Mouse (Mus musculus): ENCODE data around the gene Hsd17b12. TPM values are rescaled to one million over a fixed set of nuclear protein-coding genes. Genes with fewer than 3 reads are reported as not detected.
A peak's percentile ranks its signal among the peaks of the same experiment; 100 is the strongest.

Hsd17b12 gene
- total RNA-seq, 2 experiments from 2014 or later, result 64.8 to 70.2 TPM

DNA sequence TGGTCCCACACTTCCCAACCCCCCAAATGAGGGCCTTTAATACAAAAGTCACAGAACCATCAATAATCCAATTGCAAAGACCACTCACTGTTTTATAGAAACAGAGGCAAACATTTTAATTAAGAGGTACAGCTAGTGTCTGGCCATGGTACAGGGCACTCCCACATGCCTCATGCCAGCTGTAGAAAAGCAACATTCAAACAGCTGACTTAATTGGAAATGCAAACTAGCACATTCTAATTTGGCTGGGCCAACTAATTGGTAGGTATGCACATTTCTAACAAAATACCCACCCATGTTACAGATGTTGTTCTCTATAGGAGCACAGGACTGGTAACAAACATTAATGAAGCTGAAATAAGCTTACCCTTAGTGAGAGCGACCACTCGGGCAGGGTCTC is 54.0 kb downstream of the Hsd17b12 start:
- peak in 1 of 2 experiments; percentile 6 for DNase-seq (ENCODE audit: low spot score in 2 of 2)

DNA sequence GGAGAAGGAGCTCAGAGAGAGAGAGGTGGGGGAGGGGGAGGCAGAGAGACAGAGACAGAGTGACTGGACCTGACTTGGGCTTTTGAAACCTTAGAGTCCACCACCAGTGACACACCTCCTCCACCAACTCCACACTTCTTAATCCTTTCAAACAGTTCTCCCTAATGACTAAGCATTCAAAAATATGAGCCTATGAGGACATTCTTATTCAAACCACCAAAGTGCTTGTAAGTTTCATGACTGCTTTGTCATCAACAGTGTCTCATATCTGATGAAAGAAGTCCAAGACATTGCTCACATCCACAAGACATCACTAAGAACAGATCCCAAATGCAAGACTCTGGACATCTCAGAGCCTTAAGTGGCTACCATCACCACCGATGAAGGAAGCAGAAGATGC is 67.9 kb downstream of the Hsd17b12 start:
- no peak for DNase-seq (ENCODE audit: low spot score in 2 of 2)

DNA sequence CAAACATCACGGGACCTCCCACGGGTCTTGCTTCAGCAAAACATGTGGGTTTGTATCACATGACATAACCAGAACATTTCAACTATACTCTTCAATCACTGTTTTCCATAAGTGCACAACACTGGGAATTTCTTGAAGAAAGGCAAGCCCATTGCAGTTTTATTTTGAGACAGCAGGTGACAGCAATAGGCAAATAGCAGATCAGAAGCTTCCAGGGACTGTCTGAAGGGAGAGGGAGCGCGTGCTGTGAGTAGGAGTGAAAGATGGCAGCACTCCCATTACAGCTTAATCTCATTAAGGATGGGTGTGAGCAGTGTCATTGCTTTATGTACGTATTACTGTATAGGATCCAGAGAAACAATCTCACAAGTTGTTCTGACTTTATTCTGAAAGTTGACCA is 88.3 kb downstream of the Hsd17b12 start:
- DNase-seq (ENCODE audit: low spot score in 2 of 2), result peak in 1 of 2 experiments; percentile 37

DNA sequence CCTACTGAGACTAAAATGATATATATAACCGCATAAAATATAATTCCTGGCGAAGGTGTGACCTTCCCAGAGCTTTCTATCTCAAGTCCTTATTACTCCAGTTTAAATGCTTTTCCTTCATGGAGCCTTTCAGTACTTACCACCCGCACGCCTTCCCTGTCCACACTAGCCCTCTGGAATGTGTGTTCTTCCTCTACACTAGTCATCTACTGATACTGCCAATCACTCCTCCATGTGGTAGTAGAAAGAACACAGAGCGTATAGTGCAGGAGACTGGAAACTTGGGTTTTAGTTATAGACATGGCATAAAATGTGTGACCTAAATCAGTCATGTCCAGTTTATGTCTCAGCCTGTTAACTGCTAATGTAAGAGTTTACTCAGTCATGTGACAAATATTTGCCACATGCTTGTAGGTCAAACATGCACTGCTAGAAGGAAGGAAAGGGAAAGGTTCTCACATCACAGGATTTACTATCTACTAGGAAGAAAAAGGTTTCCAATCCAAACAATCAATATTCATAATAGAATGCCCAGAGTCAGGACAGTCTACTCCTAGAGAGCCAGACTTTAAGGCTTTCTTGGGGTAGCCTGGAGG is 91.1 kb downstream of the Hsd17b12 start:
- DNase-seq (ENCODE audit: low spot score in 2 of 2), result no peak

DNA sequence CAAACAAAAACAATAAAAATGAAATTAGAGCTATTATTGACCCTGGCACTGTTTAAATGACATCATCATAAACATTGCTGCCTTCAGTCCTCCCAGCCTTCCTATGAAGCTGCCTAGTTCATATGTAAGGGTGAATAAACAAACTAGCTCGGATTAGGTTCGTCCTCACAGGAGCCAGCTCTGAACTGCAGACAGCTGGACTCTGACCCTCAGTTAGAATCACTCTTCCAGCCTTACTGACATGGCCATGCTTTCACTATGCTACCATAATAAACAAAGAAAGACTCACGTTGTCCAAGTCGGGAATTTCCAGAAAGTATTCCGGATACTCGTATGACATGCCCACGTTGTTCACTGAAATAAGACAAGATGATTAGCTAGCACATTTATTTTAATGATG is 91.6 kb downstream of the Hsd17b12 start:
- DNase-seq (ENCODE audit: low spot score in 2 of 2), result no peak

DNA sequence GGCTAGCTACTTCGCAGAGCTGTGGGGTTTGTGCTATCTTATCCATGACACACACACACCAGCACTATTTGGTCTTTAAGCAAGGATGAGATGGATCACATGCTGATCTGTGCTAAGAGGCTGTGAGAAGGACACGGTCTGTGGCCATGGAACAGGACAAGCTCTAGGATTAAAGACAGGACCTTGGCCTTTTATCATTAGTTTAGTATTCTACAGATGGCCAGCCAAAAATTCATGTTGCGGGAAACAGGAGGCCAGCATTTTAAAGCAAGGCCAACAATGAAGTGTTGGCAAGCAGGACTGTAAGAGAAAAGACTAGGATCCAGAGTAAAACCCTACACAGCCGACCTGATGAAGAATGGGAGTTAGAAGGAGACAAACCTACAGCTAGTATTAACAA is 95.0 kb downstream of the Hsd17b12 start:
- DNase-seq (ENCODE audit: low spot score in 2 of 2), result no peak

DNA sequence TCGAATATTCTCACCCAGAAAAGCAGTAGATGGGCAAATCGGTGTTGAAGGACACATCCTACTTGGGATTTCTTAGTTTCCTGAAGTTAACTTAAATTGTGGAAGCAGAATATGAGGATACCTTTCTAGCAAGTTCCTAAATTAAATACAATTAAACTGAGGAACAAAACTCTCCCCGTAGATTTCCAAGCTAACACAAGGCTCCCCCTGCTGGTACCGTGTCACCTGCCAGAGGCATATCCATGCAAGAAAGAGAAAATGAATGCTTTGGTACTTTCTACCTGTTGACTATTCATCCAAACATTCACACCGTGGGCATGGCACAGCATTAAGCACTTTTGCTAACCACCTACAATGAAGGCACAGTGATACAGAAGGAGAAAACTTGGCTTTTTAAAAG is 98.3 kb downstream of the Hsd17b12 start:
- DNase-seq (ENCODE audit: low spot score in 2 of 2), result peak in 1 of 2 experiments; percentile 53

DNA sequence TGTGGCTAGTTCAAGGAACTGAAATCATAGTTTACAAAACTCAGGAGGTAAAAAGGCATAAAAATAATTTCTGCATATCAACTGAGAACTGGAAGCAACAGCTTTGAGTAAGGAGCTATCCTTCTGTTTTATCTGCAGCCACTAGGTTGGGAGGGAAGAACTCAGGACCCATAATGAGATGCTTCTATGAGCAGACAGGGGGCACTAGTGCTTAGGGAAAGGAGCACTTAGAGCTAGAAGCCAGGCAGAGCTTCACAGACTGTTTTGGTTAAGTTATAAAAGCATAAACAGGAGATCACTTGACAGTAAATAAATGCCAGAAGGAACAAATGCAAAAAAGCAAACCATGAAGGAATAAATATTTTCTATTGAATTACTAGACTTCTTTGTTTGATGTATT is 103.0 kb downstream of the Hsd17b12 start:
- DNase-seq (ENCODE audit: low spot score in 2 of 2), result peak in 1 of 2 experiments; percentile 54

DNA sequence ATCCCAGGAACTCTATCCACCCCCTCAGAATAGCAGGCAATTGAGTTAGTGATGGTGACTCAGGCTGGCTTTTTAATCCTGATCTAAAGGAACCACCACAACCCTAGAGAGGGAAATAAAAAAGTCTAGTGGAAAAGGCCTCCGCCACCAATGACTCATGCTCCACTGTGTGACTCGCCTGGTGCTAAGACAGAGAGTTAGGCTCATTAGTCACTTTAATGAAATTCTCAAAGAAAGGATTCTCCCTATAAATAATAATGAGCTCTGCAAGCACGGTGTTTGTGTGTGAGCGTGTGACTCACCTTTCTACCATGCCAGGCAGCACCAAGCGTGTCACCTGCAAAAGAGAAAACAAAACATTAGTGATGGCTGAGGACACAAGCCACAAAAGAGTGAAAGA is 105.8 kb downstream of the Hsd17b12 start:
- DNase-seq (ENCODE audit: low spot score in 2 of 2), result no peak

DNA sequence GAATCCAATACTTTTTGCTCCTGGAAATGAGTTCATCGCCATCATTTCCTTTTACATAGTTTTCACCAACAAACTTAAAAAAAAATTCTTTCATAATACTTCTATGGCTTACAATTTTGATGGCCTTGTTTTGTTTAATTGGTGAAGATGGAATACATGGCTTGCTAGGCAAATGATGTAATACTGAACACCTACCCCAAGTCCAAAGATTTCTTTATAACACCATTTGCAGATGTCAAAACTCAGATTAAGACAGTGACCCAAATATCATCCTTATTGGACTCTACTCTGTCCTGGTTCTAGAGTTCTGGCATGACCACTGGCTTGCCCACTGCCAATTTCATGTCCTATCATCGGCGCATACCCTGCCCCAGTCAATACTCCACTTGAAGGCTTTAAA is 106.9 kb downstream of the Hsd17b12 start:
- DNase-seq (ENCODE audit: low spot score in 2 of 2), result no peak

DNA sequence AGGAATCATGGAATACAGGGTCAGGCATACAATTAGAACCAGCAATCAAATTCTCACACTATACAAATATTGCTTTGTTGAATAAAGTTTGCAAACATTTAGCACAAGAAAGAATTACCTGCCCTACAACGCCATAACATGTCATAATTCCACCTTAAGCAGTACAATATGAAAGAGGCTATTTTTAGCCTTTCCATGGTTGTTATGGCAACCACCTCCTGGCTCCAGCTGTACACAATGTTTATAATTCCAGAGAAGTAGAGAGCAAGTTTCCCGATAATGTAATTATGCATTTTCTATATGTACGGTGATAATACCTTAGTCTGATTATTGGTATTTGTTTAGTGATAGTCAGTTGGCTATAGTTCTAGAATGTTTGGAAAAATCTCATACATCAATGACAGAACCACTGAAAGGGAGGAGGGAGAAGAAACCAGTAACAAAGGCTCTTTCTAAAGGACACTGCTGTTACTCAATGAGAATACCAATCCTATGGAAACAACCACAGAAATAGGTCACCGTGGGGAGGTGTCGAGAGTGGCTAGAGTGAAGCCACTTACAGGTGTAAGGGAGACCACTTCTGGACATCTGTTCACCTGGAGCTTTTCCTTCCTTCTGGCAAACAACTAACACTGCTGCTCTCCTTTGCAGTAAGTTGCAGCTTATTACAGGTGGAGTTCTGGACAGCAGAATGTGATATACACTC is 108.1 kb downstream of the Hsd17b12 start:
- DNase-seq (ENCODE audit: low spot score in 2 of 2), result no peak

DNA sequence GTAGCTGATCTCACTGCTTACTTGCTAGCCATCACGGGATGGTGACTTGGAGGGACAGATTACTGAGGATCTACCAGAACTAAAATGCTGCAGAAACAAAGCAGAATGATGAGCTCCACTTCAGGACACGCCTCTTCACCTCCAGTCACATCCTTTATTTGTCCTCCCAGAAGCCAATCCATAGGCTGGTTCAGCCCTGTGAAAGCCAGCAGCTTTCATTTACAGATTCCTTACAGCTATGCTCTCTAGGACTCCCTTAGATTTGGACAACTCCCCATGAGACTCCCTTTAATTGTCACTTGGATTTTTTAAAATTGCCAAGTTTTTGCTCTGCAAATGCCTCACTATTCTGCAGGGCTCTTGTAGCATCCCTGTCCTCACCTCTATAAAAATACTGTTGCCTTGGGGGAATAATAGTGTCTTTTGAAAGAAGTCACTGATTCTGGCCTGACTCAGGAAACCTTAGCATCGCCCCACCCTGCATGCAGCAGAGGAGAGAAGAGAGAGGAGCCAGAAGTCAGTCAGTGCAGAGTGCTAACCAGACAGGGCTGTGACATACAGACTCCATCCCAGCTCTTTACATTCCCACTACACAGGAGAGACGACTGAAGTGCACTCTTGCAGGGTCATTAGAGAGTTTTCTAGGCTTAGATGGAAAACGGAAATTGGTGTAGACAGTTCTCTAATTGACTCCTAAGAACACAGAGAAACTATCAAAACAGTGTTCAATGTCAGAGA is 108.9 kb downstream of the Hsd17b12 start:
- no peak for DNase-seq (ENCODE audit: low spot score in 2 of 2)

DNA sequence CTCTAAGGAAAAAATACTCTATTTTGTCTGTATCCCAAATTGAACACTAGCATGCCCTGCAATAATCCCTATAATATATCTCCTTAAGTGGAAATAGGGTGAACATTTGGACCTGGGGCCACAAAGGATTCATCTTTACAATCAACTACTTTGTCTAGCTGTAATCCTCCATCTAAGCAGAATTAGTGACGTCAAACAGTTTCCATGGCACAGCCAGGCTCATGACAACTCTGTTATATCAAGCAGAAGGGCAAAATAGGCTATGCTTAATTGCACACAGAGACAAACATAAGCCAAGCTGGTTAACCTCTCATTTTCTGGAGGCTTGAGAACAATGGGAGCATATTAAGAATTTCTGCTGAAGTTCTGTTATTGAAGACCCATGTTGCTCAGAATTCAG is 109.5 kb downstream of the Hsd17b12 start:
- no peak for DNase-seq (ENCODE audit: low spot score in 2 of 2)

DNA sequence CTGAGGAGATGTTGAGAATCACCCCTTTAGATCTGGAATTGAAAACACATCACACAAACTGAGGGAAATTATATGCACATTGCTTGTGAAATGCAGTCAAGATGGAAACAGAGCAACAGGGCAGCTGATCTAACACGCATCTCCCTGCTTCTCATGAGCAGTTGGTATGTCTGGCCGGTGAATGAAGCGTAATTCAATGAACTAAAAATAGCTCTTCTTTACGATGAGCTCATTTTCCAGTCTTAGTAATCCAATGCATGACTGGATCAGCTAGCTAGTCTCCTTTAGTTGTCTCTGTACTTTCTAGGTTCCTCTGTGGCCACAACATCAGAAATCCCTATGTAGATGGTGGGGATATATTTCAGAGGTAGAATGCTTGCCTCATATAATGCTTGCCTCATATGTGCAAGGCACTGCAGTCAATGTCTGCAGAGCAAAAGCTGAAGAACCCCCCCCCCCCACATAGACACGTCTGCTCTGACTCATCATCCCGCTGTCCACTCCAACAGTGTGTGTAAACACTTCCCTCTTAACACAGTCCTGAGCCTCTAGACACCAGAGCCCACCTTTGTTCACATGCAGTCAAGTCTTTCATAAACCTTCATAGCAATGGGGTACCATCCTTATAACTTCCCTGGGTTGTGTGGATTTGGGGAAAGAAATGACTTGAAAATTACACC is 112.2 kb downstream of the Hsd17b12 start:
- no peak for DNase-seq (ENCODE audit: low spot score in 2 of 2)

DNA sequence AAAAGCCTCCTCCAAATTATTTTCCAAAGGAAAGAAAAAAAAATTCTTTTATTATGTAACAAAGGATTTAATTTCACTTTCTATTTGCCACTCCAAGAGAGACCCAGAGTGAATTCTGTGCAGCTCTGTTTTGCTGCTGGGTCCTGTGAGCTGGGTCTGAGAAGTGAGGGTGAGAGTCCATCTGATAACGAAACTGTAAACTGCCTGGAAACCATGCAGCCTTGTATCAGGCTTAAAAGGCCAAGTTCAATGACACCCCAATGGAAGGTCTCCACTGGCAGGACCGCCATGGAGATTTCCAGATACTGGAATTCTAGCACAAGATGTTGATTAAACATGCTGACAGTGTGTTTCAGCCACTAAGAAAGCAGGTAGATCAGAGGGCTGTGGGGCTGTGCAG is 113.6 kb downstream of the Hsd17b12 start:
- no peak for DNase-seq (ENCODE audit: low spot score in 2 of 2)

DNA sequence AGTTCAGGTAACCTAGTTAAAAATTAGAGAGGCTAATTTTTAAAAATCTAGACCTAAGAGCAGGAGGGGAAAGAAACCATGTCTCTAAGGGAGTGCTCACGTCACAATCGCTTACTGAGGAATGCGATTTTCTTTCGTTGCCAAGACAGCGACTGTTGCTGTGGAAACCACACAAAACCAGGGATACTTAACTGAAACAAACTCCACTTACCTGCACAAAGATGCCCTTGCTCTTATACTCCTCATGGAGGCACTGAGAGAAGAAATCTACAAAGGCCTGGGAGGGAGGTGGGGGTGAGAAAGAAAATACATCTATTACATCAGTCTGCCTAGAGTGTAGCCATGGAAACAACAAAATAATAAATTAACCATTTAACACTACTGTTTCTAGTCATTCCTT is 114.1 kb downstream of the Hsd17b12 start:
- peak; percentile 47 to 65 for DNase-seq (ENCODE audit: low spot score in 2 of 2)

DNA sequence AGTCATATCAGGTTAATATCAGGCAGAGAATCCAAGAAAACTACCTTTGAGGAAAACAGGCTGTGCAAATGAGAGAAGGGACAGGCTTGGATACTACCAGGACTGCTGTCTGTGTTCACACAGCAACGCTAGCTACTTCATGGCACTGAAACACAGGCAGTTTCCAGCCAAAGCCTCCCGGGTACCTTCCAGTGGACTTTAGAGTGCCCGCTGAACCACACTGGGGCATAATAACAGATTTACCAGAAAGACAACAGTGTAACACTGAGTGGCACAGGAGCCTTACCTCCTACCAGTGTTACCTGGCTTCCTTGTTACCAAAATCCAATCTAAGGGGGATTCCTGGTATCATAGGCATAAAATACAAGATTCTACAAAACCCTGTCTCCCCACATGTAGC is 115.3 kb downstream of the Hsd17b12 start:
- no peak for DNase-seq (ENCODE audit: low spot score in 2 of 2)

DNA sequence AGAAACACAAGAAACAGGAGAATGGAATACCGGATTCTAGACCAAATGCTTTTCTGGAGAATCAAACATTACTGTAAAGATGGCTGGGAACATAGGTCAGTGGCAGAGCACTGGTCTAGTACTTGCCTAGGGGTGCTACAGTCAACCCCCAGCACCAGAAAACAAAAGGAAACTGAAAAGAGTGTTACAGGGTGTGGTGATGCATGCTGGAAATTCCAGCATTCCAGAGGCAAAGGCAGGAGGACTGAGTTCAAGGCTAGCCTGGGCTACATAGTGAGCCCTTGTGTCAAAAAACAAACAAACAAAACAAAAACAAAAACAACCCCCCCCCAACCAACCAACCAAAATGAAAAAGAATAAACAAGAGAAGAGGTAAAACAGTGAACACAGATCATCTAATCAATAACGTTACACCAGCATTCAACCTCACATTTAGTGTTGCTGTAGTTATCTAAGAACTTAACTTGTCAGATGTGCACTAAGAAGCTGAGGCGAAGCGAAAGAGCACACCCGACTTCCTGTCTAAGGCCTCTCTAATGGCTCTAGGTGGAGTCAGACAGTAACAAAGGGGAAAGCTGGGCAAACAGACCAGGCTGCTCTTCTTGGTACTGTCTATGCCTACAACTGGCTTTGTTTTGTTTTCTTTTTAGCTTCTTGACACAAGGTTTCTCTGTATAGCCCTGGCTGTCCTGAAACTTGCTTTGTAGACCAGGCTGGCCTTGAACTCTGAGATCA is 117.2 kb downstream of the Hsd17b12 start:
- no peak for DNase-seq (ENCODE audit: low spot score in 2 of 2)

DNA sequence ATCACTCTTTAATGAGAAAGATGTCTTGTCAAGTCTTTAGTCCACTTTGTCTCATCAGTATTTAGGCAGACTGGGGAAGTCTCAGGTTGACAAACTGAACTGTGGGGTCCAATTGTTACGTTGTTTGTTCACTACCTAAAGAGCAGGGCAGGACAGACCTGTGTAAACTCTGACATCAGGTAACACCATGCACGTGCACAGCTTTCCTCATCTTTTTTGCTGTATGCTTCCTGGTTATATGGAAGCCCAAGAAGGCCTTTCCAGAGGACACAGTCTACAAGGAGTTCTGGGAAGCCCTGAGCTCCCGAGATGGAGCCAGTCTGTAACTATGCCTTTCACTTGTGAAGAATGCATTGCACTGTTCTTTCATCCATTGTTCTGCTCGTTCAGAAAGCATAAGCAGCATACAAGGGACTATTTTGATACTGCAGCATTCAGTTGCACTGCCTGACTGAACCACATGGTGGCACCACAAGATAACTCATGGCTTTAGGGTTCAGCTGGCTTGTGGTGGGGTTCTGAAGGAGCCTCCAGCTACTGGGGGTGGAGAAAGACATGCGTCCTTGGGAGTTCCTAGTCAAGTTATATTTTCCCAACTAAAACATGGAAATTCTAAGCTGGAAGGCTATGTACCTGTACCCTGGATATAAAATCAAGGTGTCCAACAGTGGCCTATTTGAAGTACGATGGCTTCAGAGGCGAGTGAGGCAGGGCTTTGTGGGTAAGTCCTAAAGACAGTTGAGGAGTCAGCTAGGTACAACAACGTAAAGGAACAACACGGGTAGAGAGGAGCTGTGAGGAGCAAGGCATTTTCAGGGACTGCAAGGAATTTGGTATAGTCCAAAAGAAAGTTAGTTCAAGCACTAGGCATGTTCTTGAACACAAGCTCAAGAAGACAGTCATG is 122.1 kb downstream of the Hsd17b12 start:
- DNase-seq (ENCODE audit: low spot score in 2 of 2), result peak; percentile 74 to 94

DNA sequence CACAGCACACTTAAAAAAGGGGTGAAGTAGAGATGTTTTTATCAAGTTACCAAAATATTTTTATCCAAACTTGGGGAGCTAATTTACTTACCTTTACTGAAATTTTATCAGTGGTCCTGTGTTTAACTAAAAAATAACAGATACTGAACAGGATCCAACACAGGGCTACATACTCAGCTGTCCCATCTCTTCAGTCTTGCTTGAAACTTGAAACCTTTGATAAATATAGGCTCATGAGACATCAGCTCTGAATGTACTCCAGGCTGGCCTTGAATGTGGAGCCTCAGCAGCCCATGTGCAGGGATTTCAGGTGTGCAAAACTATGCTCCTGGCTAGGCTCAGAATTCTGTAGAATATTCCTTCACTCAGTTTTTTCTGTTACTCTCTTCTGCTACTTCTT is 127.2 kb downstream of the Hsd17b12 start:
- no peak for DNase-seq (ENCODE audit: low spot score in 2 of 2)

All from layer of hippocampus, adult 18-20 months (tissue).